Mouse (Mus musculus) embryonic fibroblast, embryonic 13.5 days (primary cell): ENCODE data around the gene Capza1.

Experiments used
- CTCF ChIP-seq: IDR thresholded peaks from 2 replicates; pipeline ENCODE4 v1.5.1; 2011; ENCODE audit warnings: mild to moderate bottlenecking, control low read depth, low read length, moderate library complexity, borderline replicate concordance; ENCODE audit not compliant: insufficient read depth
- POLR2A ChIP-seq: IDR thresholded peaks from 2 replicates; pipeline ENCODE4 v1.6.1; 2011; ENCODE audit warnings: low read depth, mild to moderate bottlenecking, control low read depth, low read length, moderate library complexity

- TF ChIP-seq POLR2A (peak; percentile 89), CTCF (peak; percentile 74)
Observed at GRCm38 (mm10) chr3:104788561-104789311, 75.6 kb downstream of the Capza1 start.
